Mouse (Mus musculus) inflammation-experienced regulatory T-cells, adult 6 months (primary cell): Measurements from ENCODE around the gene Olfr934. TPM values are rescaled to one million over a fixed set of nuclear protein-coding genes. Genes with fewer than 3 reads are reported as not detected.

Experiments used
- ATAC-seq: one replicate; pipeline ENCODE4 v1.8.0; 2017
- polyA plus RNA-seq, 3 experiments: library from polyadenylated mRNA; unstranded; fragments of 100-300 nt; shearing (Covaris generic); gene quantifications; one replicate each; pipeline ENCODE4 v1.2.1; 2017

Gene Olfr934
- polyA plus RNA-seq, result not detected

DNA sequence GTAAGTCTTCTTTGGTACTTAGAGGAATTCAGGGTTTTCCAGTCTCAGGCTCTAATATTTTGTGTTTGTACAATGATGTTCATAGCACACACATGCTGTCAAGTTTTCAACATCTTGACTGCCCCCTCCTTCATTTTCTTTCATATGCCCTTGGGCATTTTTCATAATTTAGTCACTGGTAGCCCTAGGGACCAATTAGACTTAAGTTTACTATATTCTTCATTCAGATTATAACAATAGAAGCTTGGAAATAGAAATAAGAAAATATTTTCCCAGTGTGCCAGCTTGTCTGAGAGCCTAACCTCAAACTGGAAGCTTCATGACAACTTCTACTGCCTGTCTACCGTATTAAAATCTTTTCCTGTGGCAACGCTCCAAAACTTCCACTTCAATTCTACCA is at the start of gene Olfr934:
Olfr934 (minus strand) TSS at position 101 of the 400 bp plus-strand sequence.
- no peak for ATAC-seq

DNA sequence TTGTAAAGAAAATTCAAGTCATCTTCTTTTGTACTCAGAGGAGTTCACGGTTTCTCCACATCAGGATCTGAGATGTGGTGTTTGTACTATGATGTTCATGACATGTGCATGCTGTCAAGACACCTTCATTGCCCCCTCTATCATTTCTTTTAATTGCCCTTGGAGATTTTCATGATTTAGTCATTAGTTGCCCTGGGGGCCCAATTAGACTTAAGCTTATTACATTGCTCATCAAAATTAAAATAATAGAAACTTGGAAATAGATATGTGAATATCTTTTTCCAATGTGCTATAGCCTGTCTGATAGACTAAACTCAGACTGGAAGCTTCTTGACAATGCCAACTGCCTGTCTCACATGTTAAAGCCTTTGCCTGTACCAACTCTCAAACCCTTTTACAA is 35.2 kb upstream of the Olfr934 start, which contains the start of gene Olfr146:
Olfr146 (minus strand) TSS at position 101 of the 400 bp plus-strand sequence.
- ATAC-seq, result no peak

DNA sequence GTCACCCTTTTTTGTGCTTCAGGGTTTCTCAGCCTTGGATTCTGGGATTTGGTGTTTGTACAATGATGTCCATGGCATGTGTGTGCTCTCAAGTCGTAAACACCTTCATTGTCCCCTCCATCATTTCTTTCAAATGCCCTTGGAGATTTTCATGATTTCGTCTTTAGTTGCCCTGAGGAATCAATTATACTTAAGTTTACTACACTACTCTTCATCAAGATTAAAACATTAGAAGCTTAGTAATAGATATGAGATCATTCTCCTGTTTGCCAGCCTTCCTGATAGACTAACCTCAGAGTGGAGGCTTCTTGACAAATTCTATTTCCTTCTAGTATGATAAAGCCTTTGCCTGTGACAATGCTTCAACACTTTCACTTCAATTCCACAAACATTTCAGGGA is 11.5 kb upstream of the Olfr934 start, which contains the start of gene Olfr935:
Olfr935 (minus strand) TSS at position 101 of the 400 bp plus-strand sequence.
- ATAC-seq, result no peak

DNA sequence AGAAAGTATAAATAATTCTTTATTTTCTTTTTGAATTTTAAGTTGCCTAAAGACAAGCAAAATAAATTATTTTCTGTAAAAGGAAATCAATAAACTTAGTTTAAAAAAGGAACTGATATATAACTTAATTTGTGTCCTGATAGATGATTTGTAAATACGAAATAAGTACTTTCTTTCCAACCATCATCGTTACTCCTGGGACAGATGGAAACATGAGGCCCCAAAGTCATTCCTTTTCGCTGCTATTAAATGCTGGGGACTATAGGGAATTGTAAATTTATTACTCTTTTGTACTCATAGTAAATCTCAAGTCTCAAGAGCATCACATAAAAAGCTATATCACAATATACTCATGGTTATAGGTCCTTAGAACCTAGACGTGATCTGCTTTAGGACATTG is 16.1 kb downstream of the Olfr934 start, which contains the start of gene Olfr933:
Olfr933 (plus strand) TSS at position 301 of the 400 bp plus-strand sequence.
- ATAC-seq, result no peak

DNA sequence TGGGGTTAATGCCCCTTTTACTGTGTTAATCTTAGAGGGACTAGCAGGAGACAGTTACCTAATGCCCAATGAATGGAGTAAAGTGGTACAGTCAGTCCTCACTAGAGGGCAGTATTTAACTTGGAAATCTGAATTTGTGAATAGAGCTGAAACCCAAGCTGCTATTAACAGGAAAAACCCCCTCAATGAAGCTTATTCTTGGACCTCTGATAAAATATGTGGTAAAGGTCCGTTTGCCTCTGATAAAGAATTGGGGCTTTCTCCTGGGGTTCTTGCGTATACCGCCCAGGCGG is 34.0 kb downstream of the Olfr934 start:
- ATAC-seq, result no peak

DNA sequence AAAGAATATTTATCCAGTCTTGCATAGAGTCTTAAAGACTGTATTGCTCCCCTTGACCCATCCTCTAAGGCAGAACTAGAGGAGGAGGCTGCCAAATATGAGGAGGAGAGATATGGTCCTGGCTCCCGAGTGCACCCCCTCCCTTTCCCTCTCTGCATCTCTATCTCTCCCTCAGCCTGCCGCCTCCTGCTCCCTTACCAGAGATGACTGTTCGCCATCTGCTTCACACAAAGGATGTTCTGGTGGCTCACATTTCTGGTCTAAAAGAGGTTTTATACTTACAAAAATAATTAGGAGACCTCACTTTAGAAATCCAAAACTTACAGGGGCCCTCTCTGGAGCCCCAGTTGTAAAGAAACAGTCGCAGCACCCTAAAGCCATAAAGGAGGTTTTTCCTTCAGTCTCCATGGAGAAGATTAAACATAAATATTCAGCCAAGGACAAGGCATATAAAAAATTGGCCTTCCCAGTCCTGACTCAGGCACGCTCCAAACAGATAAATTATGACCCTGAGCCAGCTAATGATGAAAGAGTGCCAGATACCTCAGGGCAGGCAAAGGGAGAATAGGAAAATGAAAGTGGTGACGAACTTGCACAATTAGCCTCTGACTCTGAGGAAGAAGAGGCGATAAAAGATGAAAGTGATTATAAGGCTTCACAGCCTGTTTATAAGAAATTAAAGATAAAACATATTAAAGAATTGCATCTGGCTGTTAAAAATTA is 34.6 kb downstream of the Olfr934 start:
- no peak for ATAC-seq

Other genes with a start within 250 kb of the Olfr934 start
- gene Olfr920, start 236.0 kb downstream of the Olfr934 start, polyA plus RNA-seq, result under 1 TPM in 2 of 3 experiments, not detected in 1; 0.39 to 0.44 TPM
- not detected for gene Olfr921, start 215.2 kb downstream of the Olfr934 start, polyA plus RNA-seq
- gene Olfr922, start 173.7 kb downstream of the Olfr934 start, polyA plus RNA-seq, result not detected
- gene Olfr923, start 161.8 kb downstream of the Olfr934 start, polyA plus RNA-seq, result under 1 TPM in 1 of 3 experiments, not detected in 2; 0.19 TPM
- not detected for gene Olfr924, start 143.9 kb downstream of the Olfr934 start, polyA plus RNA-seq
- gene Olfr26, start 133.3 kb downstream of the Olfr934 start, polyA plus RNA-seq, result not detected
- gene Olfr926, start 111.2 kb downstream of the Olfr934 start, polyA plus RNA-seq, result not detected
- not detected for gene Olfr930, start 58.5 kb downstream of the Olfr934 start, polyA plus RNA-seq
- not detected for gene Olfr933, start 16.0 kb downstream of the Olfr934 start, polyA plus RNA-seq
- gene Olfr935, start 11.4 kb upstream of the Olfr934 start, polyA plus RNA-seq, result not detected
- gene Olfr146, start 35.1 kb upstream of the Olfr934 start, polyA plus RNA-seq, result not detected
- not detected for gene Olfr937, start 76.6 kb upstream of the Olfr934 start, polyA plus RNA-seq
- gene Olfr938, start 90.6 kb upstream of the Olfr934 start, polyA plus RNA-seq, result not detected
- not detected for gene Olfr27, start 139.8 kb upstream of the Olfr934 start, polyA plus RNA-seq
- under 1 TPM in 1 of 3 experiments, not detected in 2; 0.19 TPM for gene Olfr943, start 178.0 kb upstream of the Olfr934 start, polyA plus RNA-seq
- not detected for gene Olfr944, start 213.6 kb upstream of the Olfr934 start, polyA plus RNA-seq